Mouse (Mus musculus): ENCODE results near the gene Mcpt9.

DNA sequence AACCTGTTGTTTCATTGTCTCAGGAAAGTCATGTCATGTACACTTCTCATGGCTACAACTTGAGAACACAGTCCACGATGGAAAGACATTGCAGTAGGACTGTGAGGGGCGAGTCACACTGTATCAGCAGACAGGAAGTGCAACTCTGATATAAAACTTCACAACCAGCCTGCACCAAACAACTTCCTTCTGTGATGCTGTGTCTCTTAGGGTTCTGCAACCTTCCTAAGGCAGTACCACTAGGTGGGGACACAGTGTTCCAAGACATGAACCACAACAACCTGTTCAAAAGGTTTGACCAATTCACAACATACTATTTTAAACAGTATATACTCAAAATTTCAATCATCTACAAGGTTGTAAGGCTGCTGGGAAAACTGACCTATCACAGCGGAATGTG is 25.1 kb upstream of the Mcpt9 start:
- TF ChIP-seq POLR2A (IDR thresholded peaks at IDR 0.05; ENCODE audit: control insufficient read depth, low read depth, low read length), result no peak
- no peak for TF ChIP-seq CTCF (IDR thresholded peaks at IDR 0.05; ENCODE audit: control insufficient read depth, insufficient read depth, insufficient replicate concordance, low read depth, low read length)

Data from testis, adult 2 months (tissue).